Mouse (Mus musculus) forebrain, embryonic 14.5 days (tissue): Measurements from ENCODE around the gene Car6. TPM values are rescaled to one million over a fixed set of nuclear protein-coding genes. Genes with fewer than 3 reads are reported as not detected.

Source experiments
- ATAC-seq: fragments of 200-750 bp; cut with Nextera tagmentation; 2 replicates; pipeline ENCODE4 v1.8.0; 2017; ENCODE audit warnings: mild to moderate bottlenecking, moderate library complexity
- DNase-seq: peaks from one replicate; pipeline ENCODE4 v3.0.0-alpha.2; 2015; ENCODE audit warnings: low spot score
- H3K27ac ChIP-seq: fragments of 300-500 bp; sonication (generic); 2 replicates; pipeline ENCODE4 v1.5.1; 2014; ENCODE audit warnings: low read depth, mild to moderate bottlenecking, control low read depth, low read length, moderate library complexity
- H3K27me3 ChIP-seq: fragments of 300-500 bp; sonication (generic); replicated peaks from 2 replicates; pipeline ENCODE4 v1.6.1; 2014; ENCODE audit warnings: low read length, control low read depth, mixed read lengths; ENCODE audit not compliant: control insufficient read depth, insufficient read depth
- H3K36me3 ChIP-seq: fragments of 300-500 bp; sonication (generic); 2 replicates; pipeline ENCODE4 v1.6.1; 2014; ENCODE audit warnings: low read length, control low read depth; ENCODE audit not compliant: control insufficient read depth, insufficient read depth
- H3K4me1 ChIP-seq: fragments of 300-500 bp; sonication (generic); 2 replicates; pipeline ENCODE4 v1.6.1; 2014; ENCODE audit warnings: antibody characterized with exemption, low read length, control low read depth; ENCODE audit not compliant: control insufficient read depth, insufficient read depth
- H3K4me2 ChIP-seq: fragments of 300-500 bp; sonication (generic); 2 replicates; pipeline ENCODE4 v1.6.1; 2014; ENCODE audit warnings: mild to moderate bottlenecking, control low read depth, low read length
- H3K4me3 ChIP-seq: fragments of 300-500 bp; sonication (generic); 2 replicates; pipeline ENCODE4 v1.5.1; 2014; ENCODE audit warnings: low read depth, low read length, control low read depth
- H3K9ac ChIP-seq: fragments of 300-500 bp; sonication (generic); 2 replicates; pipeline ENCODE4 v1.6.1; 2014; ENCODE audit warnings: mild to moderate bottlenecking, low read length, control low read depth, moderate library complexity
- H3K9me3 ChIP-seq: fragments of 300-500 bp; sonication (generic); replicated peaks from 2 replicates; pipeline ENCODE4 v1.6.1; 2016; ENCODE audit warnings: low read length, control low read depth, mixed read lengths; ENCODE audit not compliant: control insufficient read depth
- WGBS: fragments of 180-500 bp; shearing (Covaris S2); extraction: QIAGEN DNeasy Blood & Tissue Kit; methylation state at CpG from one replicate; pipeline ENCODE4 v1.1.7; 2014; 5-methylcytosine and 5-hydroxymethylcytosine counted together
- polyA plus RNA-seq: library from polyadenylated mRNA; unstranded; fragments of >200 nt; fragmentation: Nextera tagmentation; extraction: Ambion mirVana; gene quantifications from 2 replicates; pipeline ENCODE4 v1.2.1, GENCODE M21; 2014

The Car6 gene
- polyA plus RNA-seq, 1 experiment from 2014 or later = not detected

DNA sequence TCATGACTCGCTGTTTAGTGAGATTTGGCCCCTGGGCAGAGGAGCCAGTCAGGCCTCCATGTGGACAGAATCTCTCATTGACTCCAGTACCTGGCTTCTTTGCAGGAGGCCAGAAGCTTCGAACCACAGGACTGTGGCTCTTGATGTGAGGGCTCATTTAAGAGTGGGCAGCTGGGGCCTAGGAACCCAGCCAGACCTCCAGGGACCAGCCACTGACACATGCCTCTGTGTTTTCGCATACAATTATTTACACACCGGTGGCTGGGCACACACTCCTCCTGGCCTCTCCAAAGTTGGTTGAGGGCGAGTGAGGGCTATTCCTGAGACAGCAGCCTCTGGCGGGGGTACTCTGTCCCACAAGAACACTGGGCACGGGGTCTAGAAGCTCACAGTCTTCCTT, 60.8 kb downstream of the Car6 start:
- Histone ChIP-seq H3K4me3 (no peak overlapping the region), H3K4me1 (no peaks in the 10 kb centered on the region), H3K9me3 (no peaks in the 10 kb centered on the region), H3K36me3 (no peaks in the 10 kb centered on the region), H3K27ac (no peak overlapping the region), H3K4me2 (no peak overlapping the region), H3K9ac (no peak overlapping the region), H3K27me3 (no peaks in the 10 kb centered on the region)
- DNase-seq (no peak), ATAC-seq (no peak)
- WGBS = 78% methylated on average over 7 of the region's 7 CpGs

DNA sequence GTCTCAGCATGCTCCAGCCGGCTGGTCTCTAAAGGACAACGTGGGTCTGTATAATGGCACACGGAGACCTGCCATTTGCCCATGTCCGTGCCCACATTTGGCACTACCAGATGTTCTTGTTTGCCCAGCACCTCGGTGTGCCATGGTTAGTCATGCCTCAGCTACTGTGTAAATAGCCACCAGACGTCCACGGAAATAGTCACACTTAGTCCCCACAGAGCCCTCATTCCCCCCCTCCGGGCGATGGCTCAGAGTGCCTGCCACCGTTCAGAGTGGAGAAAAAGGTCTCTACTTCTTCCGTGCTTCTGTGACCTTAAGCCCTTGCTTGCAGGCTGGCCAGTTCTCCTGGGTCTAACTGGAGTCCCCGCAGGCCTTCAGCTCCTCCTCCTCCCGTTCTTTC, 62.0 kb downstream of the Car6 start:
- no peak for ATAC-seq
- no peak overlapping the region for H3K4me2 ChIP-seq

DNA sequence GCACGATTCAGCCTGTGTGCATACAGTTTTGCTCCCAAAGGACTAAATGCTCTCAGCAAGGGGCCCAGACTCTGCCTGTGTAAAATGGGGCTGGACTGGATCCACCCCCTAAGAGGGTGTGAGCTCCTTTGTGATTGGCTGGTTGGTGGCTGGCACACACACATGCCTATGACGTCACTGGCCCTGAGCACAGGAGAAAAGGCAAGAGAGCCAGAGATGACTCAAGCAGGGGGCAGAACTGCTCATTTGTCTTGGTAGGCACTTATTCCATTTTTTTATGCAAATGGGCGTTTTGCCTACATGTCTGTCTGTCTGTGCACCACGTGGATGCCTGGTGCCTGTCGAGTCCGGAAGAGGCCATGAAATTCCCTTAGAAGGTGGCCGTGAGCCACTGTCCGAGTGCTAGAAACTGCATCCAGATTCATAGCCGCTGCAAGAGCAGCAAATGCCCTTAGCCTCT, 63.0 kb downstream of the Car6 start:
- Histone ChIP-seq H3K4me2 (peak overlapping the region; percentile 29), H3K9ac (peak overlapping the region; percentile 42; the same call in 1 of the 2 replicates), H3K4me3 (peak overlapping the region; percentile 19), H3K36me3 (no peaks in the 10 kb centered on the region), H3K9me3 (no peaks in the 10 kb centered on the region), H3K27me3 (no peaks in the 10 kb centered on the region), H3K27ac (no peak overlapping the region), H3K4me1 (no peaks in the 10 kb centered on the region)
- ATAC-seq (peak; percentile 86), DNase-seq (peak; percentile 90)
- 22% methylated on average over 9 of the region's 9 CpGs for WGBS

More for the DNA sequence above, 62.0 kb downstream of the Car6 start:
- H3K9ac ChIP-seq = no peak overlapping the region
- H3K4me3 ChIP-seq = no peak overlapping the region
- H3K4me1 ChIP-seq = no peaks in the 10 kb centered on the region
- H3K36me3 ChIP-seq = no peaks in the 10 kb centered on the region
- no peak for DNase-seq
- 79% methylated on average over 13 of the region's 13 CpGs for WGBS
- no peak overlapping the region for H3K27ac ChIP-seq
- H3K27me3 ChIP-seq = no peaks in the 10 kb centered on the region
- no peaks in the 10 kb centered on the region for H3K9me3 ChIP-seq

DNA sequence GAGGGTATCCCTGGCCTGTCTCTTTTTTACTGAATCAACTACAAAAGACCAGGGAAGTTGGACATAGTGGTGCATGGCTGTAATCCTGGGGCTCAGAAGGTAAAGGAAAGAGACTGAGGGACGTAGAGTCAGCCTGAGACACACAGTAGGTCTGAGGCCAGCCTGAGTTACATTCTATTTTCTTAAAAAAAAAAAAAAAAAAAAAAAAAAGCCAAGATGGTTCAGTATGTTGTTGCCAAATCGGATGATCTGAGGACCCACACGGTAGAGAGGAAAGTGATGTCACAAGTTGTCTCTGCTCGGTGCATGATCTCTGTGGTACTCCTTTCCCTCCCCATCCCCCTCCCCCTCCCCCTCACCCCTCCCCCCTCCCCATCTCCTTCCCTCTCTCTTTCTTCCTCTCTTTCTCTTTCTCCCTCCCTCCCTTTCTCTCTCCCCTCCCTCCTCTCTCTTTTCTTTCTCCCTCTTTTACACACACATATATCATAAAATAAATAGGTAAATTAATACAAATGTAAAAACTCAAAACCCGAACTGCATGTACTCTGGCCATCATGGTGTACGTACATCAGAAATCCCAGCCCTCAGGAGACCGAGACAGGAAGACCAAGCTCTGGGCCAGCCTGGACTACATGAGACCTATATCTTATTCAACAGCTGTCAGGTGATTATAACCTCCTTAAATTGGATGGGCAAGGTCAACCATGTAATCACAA, 63.6 kb downstream of the Car6 start:
- H3K27ac ChIP-seq = no peak overlapping the region
- H3K36me3 ChIP-seq = no peaks in the 10 kb centered on the region
- H3K4me1 ChIP-seq = no peaks in the 10 kb centered on the region
- no peak for ATAC-seq
- H3K9ac ChIP-seq = no peak overlapping the region
- H3K4me3 ChIP-seq = no peak overlapping the region
- no peaks in the 10 kb centered on the region for H3K27me3 ChIP-seq
- DNase-seq = no peak
- H3K9me3 ChIP-seq = no peaks in the 10 kb centered on the region
- H3K4me2 ChIP-seq = 0 out of 2 replicates have a peak overlapping the region, but pooled peaks have one; percentile 29
- 85% methylated on average over 7 of the region's 7 CpGs for WGBS

Other genes starting within 250 kb of the Car6 start
- 4.8 and 6.2 TPM in 2 replicates for gene Spsb1, start 246.3 kb downstream of the Car6 start, polyA plus RNA-seq
- 1.5 and 1.8 TPM in 2 replicates for gene H6pd, start 192.3 kb downstream of the Car6 start, polyA plus RNA-seq
- gene Gpr157, start 114.0 kb downstream of the Car6 start, polyA plus RNA-seq = 0.05 and 0.06 TPM in 2 replicates
- 2.3 and 3.2 TPM in 2 replicates for gene Slc2a5, start 82.0 kb downstream of the Car6 start, polyA plus RNA-seq
- not detected in 2 replicates for gene Slc2a7, start 52.4 kb downstream of the Car6 start, polyA plus RNA-seq
- gene Eno1, start 35.4 kb upstream of the Car6 start, polyA plus RNA-seq = 958 and 988 TPM in 2 replicates
- gene Rere, start 80.3 kb upstream of the Car6 start, polyA plus RNA-seq = 21.2 and 25.1 TPM in 2 replicates